Mouse (Mus musculus) CD4-positive helper T cell, adult 2 months (primary cell): Measurements from ENCODE around the gene Nr3c2.
A peak's percentile ranks its signal among the peaks of the same experiment; 100 is the strongest.

ENCODE experiments used
- DNase-seq: peaks from one replicate; pipeline ENCODE4 v3.0.0-alpha.2; 2012; ENCODE audit warnings: low read depth, missing footprints, low spot score

Gene Nr3c2

GRCm38 (mm10) chr8:76899411-76900154, at the start of gene Nr3c2:
TSS of gene Nr3c2 (plus strand) at chr8:76899442.
- peak; percentile 15 for DNase-seq

- DNase-seq = no peak
These were observed 40.7 kb upstream of the Nr3c2 start for GRCm38 (mm10) chr8:76858534-76858933.

- DNase-seq = no peak
These were observed 39.5 kb upstream of the Nr3c2 start for GRCm38 (mm10) chr8:76859709-76860108.

GRCm38 (mm10) chr8:76863066-76863465, 36.2 kb upstream of the Nr3c2 start:
- no peak for DNase-seq

- no peak for DNase-seq
These were observed 22.4 kb upstream of the Nr3c2 start for GRCm38 (mm10) chr8:76876809-76877208.

- no peak for DNase-seq
These were observed 2.2 kb upstream of the Nr3c2 start for GRCm38 (mm10) chr8:76897050-76897449.

- DNase-seq = peak; percentile 73
These were observed 376 bp upstream of the Nr3c2 start for GRCm38 (mm10) chr8:76898721-76899410.

- DNase-seq = no peak
These were observed 1.2 kb downstream of the Nr3c2 start for GRCm38 (mm10) chr8:76900155-76901141.

GRCm38 (mm10) chr8:76901430-76902204, 2.4 kb downstream of the Nr3c2 start:
- peak; percentile 85 for DNase-seq

- DNase-seq = no peak
These were observed 3.2 kb downstream of the Nr3c2 start for GRCm38 (mm10) chr8:76902205-76903078.

GRCm38 (mm10) chr8:76911206-76911605, 12.0 kb downstream of the Nr3c2 start:
- DNase-seq = no peak

GRCm38 (mm10) chr8:76912678-76913077, 13.4 kb downstream of the Nr3c2 start:
- no peak for DNase-seq

- DNase-seq = no peak
These were observed 14.0 kb downstream of the Nr3c2 start for GRCm38 (mm10) chr8:76913207-76913606.

- no peak for DNase-seq
These were observed 16.0 kb downstream of the Nr3c2 start for GRCm38 (mm10) chr8:76915260-76915659.

- DNase-seq = no peak
These were observed 20.3 kb downstream of the Nr3c2 start for GRCm38 (mm10) chr8:76919546-76919945.

- no peak for DNase-seq
These were observed 24.9 kb downstream of the Nr3c2 start for GRCm38 (mm10) chr8:76924150-76924549.

- no peak for DNase-seq
These were observed 29.1 kb downstream of the Nr3c2 start for GRCm38 (mm10) chr8:76928326-76928725.

GRCm38 (mm10) chr8:76928808-76929207, 29.6 kb downstream of the Nr3c2 start:
- DNase-seq = no peak

GRCm38 (mm10) chr8:76965046-76965445, 65.8 kb downstream of the Nr3c2 start:
- no peak for DNase-seq

- DNase-seq = no peak
These were observed 71.9 kb downstream of the Nr3c2 start for GRCm38 (mm10) chr8:76971187-76971586.
